Mouse (Mus musculus) bone marrow macrophage, adult 2 months (primary cell): ENCODE results near the gene Sh3bgrl2.

Source experiments
- CTCF ChIP-seq: IDR thresholded peaks from 2 replicates; pipeline ENCODE4 v1.5.1; 2012; ENCODE audit warnings: low read depth, mild to moderate bottlenecking, low read length, moderate library complexity
- POLR2A ChIP-seq: IDR thresholded peaks from 2 replicates; pipeline ENCODE4 v1.6.1; 2012; ENCODE audit warnings: mild to moderate bottlenecking, low read depth, low read length, borderline replicate concordance

DNA sequence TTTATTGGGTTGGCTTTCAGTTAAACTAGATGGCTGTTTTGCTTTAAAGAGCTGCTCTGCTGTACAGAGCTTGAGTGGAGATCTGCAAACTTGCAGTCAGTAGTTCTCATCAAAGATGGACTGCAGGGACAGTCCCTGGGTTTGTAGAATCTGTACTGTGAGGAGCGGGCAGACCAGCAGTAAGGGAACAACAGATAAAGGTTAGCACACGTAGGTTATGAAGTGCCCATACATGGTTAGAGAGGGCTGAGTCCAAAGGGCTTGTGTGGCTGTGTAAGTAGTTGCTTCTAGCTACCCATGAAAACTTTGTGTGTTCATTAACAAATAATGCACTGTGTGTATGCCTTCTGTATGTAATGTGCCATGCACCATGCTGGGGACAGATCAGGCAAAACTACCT lies 24.2 kb downstream of the Sh3bgrl2 start:
- no peak for TF ChIP-seq CTCF
- TF ChIP-seq POLR2A, result no peak
